Mouse (Mus musculus) brown adipose tissue, adult 24 weeks (tissue): ENCODE measurements around the gene Zranb3. TPM values are rescaled to one million over a fixed set of nuclear protein-coding genes. Genes with fewer than 3 reads are reported as not detected.
"Not testable (repeated sequence)": the region's sequence is repeated elsewhere in the genome, so short reads cannot be mapped to it uniquely, and the experiment has no call there.

Source experiments
- H3K27ac ChIP-seq: fragments of 200-500 bp; replicated peaks from 2 replicates; pipeline ENCODE4 v1.5.1; 2012; ENCODE audit warnings: low read depth, mild to moderate bottlenecking, low read length
- H3K4me1 ChIP-seq: fragments of 200-500 bp; 2 replicates; pipeline ENCODE4 v1.6.1; 2012; ENCODE audit warnings: low read length, mixed read lengths; ENCODE audit not compliant: control insufficient read depth, insufficient read depth, insufficient read length
- H3K4me3 ChIP-seq: fragments of 200-500 bp; 2 replicates; pipeline ENCODE4 v1.5.1; 2012; ENCODE audit warnings: low read depth, mild to moderate bottlenecking, low read length, moderate library complexity; ENCODE audit not compliant: insufficient read depth
- polyA plus RNA-seq: library from polyadenylated mRNA; stranded (reverse); fragments of >200 nt; gene quantifications from 2 replicates; pipeline ENCODE4 v1.2.4, GENCODE M21; 2012; ENCODE audit not compliant: missing spikeins, insufficient read depth, insufficient read length

Zranb3 gene
- polyA plus RNA-seq, 1 experiment: 3.1 TPM

DNA sequence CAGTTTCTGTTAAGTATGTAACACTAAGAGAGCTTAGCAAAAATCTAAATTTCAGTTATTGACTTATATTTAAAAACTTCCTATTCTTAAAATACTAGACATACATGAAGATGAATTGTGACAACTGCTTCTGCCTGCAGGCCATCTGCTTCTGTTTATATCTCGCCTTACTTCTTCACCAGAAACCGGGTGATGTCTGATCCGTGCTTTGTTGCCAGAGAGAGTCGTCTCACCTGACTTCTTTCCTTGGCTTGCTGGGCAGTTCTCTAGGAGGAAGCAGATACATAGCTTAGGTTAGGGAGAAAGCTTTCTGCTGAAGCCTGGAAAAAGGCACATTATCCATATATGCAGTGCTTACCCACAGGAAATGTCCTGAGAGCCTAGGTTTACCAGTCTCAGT lies 148.0 kb downstream of the Zranb3 start:
- Histone ChIP-seq H3K27ac (no peak overlapping the region), H3K4me1 (no peaks in the 10 kb centered on the region), H3K4me3 (no peak overlapping the region)

DNA sequence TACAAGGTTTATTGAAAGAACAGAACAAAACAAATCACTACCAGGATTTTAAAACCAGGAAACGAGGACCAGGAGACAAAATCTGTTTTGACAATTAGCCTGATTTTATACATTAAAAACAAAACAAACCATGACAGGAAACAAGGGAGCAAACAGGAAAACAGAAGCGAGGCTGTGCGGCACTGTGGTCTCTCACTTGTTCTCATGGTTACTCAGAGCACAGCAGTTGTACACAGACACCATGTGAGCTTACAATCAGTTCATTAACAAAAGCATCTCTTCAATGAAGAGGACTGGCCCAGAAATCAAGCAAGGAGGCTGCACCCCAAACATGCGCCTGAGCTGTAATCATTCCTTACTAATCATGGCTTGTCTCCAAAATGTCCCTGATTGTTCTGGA lies 148.6 kb downstream of the Zranb3 start:
- not testable (repeated sequence) for H3K4me1 ChIP-seq, H3K27ac ChIP-seq, H3K4me3 ChIP-seq

DNA sequence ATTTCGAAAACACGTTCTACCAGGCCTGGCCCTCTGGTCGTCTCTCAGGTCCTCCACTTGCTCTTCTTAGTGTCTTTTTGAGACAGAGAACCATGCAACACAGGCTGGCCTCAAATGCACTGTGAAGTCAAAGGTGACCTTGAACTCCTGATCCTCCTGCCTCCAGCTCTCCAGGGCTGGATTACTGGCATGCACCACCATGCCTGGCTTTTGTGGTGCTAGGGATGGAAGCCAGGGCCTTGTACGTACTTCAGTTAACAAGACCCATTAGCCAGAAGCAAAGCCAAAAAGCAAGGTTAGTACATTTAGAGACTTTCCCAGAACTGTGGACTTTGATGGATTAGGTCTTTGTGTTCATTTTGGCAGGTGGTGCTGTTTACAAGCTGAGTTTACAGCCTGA lies 150.6 kb downstream of the Zranb3 start:
- H3K27ac ChIP-seq: no peak overlapping the region
- H3K4me1 ChIP-seq: no peaks in the 10 kb centered on the region
- H3K4me3 ChIP-seq: no peak overlapping the region

DNA sequence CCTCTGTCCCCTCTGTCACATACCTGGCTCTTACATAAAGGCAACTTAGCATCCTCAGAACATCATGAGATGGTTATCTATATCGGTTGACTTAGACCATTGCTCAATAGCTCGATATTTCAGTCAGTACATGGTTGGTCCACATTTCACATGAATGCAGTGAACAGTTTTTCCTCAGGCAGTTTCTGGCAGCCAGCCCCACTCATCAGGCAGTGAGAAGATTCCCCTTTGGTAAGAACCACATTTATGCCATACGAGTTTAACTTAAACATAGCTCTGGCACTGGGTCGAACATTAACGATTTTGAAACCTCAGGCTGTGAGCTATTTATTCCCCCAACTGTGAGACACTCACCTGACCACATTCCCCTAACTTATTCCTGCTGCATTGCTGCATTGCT lies 154.1 kb downstream of the Zranb3 start:
- H3K4me3 ChIP-seq: no peak overlapping the region
- no peak overlapping the region for H3K27ac ChIP-seq
- no peaks in the 10 kb centered on the region for H3K4me1 ChIP-seq

DNA sequence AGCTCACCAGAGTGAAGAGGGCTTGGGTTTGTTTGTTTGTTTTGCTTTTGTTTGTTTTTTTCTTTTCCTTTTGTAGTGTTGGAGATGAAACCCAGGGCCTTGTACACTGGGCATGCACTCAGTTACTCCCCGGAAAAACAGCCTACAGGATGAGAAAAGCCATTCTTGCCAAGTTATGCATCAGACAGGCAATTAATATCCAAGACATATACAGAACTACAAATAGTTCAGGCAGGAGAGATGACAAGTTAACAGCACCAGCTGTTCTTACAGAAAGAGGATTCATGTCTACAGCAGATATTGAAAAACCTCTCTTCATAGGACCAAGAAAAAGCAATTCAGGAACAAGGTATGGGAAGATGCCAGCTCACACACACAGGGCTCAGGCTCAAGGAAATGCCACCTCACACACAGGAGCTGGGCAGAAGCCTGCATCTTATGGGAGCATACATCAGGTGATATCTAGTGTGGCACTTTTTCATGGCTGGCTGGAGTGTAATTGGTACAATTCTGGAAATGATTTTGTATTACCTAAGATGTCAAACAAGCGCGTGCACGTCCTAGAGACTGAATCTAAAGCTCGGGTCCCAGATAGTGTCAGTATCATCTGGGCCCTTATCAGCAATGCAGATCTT lies 156.1 kb downstream of the Zranb3 start:
- Histone ChIP-seq H3K4me1 (no peaks in the 10 kb centered on the region), H3K27ac (no peak overlapping the region), H3K4me3 (no peak overlapping the region)

DNA sequence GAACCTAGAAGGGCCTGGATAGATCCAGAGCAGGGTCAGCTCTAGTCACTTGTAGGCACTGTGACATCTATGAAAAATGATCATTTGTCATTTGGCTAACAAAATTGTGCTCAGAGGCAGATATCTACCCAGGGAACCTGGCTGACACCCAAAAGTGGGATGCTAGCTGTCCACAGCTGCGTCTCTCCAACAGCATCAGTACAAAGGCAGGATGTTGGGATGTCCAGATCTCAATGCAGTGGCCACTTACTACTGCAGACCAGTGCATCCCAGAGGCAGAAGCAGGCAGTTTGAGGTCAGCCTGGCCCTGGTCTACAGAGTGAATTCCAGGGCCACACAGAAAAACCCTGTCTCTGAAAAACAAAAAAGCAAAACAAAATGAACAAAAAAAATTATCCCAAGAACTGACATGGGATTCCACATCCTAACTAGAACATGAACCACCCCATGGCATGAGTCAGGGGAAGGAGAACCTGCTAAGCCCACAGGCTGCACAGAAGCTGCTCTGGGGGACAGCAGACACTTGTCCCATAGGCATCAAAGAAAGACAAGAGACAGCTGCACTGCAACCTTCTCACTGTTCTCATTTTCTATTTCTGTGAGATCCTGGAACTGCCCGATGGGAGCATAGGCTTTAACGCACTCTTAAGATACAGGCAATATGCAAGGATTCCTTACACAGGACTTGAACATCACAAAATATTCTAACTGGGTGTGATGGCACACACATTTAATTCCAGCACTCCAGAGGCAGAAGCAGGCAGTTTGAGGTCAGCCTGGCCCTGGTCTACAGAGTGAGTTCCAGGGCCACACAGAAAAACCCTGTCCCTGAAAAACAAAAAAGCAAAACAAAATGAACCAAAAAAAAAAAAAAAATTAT lies 156.9 kb downstream of the Zranb3 start:
- H3K4me1 ChIP-seq: no peaks in the 10 kb centered on the region
- no peak overlapping the region for H3K4me3 ChIP-seq
- no peak overlapping the region for H3K27ac ChIP-seq

DNA sequence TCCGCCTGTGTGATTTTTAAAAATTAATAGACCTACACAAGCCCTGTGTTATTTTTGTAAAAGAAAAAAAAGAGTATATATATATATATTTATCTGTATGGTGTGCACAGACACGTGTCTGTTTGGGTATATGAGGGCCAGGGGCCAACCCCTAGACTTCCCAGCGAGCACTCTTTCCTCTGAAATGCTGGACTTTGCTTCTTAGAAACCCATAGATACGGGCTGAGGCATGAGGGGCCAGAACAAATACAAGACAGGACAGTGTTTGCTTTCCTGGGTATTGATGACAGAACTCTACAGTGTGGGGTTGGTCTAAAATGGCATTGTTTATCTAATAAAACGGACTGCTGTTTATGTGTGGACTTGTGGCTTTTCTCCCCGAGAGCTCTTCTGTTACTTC lies 159.3 kb downstream of the Zranb3 start:
- Histone ChIP-seq H3K27ac (no peak overlapping the region), H3K4me1 (no peaks in the 10 kb centered on the region), H3K4me3 (no peak overlapping the region)

DNA sequence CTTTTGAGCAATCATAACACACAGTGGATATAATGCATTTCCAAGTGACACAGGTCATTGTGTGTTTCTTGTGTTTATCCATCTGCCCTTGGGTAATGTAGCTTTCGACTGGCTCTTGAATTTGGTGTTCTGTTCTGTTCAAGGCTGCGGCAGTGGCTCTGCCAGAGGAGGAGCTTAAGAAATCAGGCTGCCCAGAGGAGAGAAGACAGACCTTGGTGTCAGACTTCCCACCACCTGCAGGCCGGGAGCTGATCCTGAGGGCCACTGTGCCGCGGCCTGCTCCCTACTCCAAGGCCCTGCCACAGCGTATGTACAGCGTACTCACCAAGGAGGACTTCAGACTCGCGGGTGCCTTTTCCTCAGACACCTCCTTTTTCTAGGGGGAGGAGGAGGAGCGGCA lies 160.6 kb downstream of the Zranb3 start:
- Histone ChIP-seq H3K4me1 (no peaks in the 10 kb centered on the region), H3K27ac (no peak overlapping the region), H3K4me3 (no peak overlapping the region)

DNA sequence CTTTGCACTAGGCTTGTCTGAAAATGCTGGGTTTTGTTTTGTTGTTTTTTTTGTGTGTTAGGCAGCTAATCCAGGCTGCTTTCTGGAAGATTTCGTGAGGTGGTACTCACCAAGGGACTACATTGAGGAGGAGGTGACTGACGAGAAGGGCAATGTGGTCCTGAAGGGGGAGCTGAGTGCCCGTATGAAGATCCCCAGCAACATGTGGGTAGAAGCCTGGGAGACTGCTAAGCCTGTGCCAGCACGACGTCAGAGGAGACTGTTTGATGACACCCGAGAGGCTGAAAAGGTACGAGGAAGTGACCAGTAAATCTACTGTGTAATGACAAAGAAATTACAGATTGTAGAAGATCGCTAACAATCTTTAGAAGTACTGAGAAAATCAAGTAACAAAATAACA lies 165.6 kb downstream of the Zranb3 start:
- Histone ChIP-seq H3K4me3 (no peak overlapping the region), H3K27ac (no peak overlapping the region), H3K4me1 (no peaks in the 10 kb centered on the region)

DNA sequence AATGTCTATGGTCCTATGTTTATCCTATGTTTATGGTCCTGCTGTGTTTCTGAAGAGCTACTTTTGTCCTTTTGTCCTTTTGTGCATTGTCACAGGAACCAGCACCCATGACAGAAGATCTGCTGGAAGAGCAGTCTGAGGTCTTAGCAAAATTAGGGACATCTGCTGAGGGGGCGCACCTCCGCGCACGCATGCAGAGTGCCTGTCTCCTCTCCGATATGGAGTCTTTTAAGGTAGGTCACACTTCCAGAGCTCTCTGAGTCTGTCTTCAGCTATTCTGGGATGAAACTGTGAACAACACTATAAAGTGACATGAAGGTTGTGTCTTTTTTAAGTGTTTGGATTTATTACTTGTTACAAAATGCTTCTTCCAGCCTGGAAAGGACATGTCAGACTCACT lies 168.5 kb downstream of the Zranb3 start:
- no peak overlapping the region for H3K27ac ChIP-seq
- H3K4me1 ChIP-seq: no peaks in the 10 kb centered on the region
- no peak overlapping the region for H3K4me3 ChIP-seq

DNA sequence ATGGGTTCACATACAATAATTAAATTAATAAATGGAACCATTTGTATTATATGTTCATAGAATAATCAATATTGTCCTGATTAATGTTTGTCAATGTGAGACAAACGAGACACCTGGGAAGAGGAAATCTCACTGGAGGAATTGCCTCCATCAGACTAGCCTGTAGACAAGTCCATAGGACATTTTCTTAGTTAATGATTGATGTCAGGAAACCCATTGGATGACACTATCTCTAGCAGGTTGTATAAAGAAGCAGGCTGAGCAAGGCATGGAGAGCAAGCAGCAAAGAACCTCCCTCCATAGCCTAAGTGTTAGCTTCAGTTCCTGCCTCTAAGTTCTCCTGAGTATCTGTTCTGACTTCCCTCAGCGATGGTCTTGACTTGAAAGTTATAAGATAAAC lies 169.4 kb downstream of the Zranb3 start:
- no peak overlapping the region for H3K27ac ChIP-seq
- no peak overlapping the region for H3K4me3 ChIP-seq
- H3K4me1 ChIP-seq: no peaks in the 10 kb centered on the region

DNA sequence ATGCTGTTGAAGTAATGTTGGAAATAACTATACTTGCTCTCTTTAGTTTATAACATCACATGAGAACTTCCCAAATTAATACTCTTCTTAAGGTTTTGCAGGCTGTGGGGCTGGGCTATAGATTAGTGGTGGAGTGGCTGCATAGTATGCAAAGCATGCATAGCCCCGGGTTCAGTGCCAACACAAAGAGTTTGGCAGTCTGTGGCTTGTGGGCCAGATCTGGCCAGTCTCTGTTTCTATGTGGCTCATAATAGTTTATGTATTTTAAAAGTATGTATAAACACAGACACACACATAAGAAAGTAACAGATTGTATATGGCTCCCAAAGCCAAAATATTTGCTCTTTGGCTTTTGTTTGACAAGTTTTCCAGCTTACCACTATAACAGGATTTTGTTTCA lies 187.0 kb downstream of the Zranb3 start:
- Histone ChIP-seq H3K4me1 (no peaks in the 10 kb centered on the region), H3K4me3 (no peak overlapping the region), H3K27ac (no peak overlapping the region)

DNA sequence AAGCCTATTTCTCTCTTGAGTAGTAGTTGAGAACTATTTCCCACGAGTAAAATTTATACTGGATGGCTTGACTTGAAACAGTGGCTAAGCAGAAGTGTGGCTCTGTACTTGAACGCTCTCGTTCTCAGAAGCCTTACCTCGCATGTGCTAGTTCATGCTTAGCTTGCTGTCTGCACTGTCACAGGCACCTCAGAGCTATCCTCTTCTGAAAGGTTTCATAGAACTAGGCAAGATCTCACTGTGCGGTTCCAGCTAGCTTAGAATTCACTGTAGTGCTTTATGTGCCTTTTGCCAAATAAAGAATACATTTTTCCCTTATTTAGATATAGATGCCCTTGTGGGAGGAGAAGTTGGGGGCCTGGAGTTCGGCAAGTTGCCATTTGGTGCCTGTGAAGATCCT lies 187.5 kb downstream of the Zranb3 start:
- Histone ChIP-seq H3K27ac (no peak overlapping the region), H3K4me3 (no peak overlapping the region), H3K4me1 (no peaks in the 10 kb centered on the region)

DNA sequence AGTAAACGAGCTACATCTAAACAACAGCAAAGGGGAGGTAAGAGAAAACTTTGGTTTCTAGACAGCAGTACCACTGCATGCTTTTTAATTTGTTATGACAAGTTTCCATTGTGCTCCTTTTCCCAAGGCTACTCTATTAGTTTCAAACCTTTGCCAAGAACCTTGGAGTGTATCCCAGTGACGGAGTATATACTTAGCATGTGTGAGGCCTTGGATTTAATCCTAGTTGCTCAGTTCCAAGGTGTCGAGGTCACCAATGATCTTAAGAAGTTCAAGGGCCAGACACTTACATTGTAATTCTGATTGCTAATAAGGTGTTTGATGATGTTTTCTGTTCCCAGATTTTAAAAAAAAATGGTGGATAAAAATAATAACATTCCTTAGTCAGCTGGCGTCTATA lies 189.7 kb downstream of the Zranb3 start:
- no peak overlapping the region for H3K27ac ChIP-seq
- H3K4me1 ChIP-seq: no peaks in the 10 kb centered on the region
- no peak overlapping the region for H3K4me3 ChIP-seq

DNA sequence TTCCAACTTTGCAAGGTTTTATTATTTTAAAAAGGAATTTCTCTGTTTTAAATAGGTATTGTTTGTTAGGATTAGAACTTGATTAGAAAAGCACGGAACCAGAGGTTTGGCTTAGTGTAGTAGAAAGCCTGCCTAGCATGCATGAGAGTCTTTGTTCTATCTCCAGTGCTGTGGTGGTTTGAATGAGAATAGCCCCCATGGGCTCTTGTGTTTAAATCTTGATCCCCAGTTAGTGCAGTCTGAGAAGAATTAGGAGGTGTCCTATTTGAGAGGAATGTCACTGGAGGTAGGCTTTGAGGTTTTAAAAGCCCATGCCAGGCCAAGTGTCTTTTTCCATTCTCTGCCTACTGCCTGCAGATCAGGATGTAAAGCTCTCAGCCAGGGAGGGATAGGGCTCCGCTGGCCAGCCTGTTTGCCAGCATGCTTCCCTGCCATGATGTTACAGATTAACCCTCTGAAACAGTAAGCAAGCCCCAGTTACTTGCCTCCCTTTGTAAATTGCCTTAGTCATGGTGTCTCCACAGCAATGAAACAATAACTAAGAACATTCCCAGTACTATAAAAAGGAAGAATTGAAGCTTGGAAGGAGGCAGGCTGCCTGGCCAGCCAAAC lies 198.0 kb downstream of the Zranb3 start:
- H3K4me3 ChIP-seq: no peak overlapping the region
- H3K4me1 ChIP-seq: no peaks in the 10 kb centered on the region
- no peak overlapping the region for H3K27ac ChIP-seq
